Mouse (Mus musculus): ENCODE measurements at regions not wholly inside any gene's neighbourhood (a gene's known extent, or its start where the extent isn't known, plus 50 kb on each side); places are given as distances from the start of the nearest gene placed in this dataset.

GRCm38 (mm10) chr3:17786023-17786720 lies 162.0 kb upstream of the Cypt12 start:
- Histone ChIP-seq H3K4me2 (replicated peaks; ENCODE audit: low read depth, low read length, severe bottlenecking) (peak overlapping the region; percentile 61), H3K27ac (replicated peaks; ENCODE audit: low read depth, low read length) (no peak overlapping the region), H3K4me3 (replicated peaks; ENCODE audit: low read length) (peak overlapping the region; percentile 37), H3K4me1 (ENCODE audit: control insufficient read depth, insufficient read depth, low read length) (peaks cover 8% of the 10 kb centered on the region; the same call in 1 of the 2 replicates), H3K9me3 (ENCODE audit: control insufficient read depth, low read length) (no peaks in the 10 kb centered on the region), H3K9ac (ENCODE audit: low read depth, low read length, severe bottlenecking) (peak overlapping the region; percentile 38), H3K27me3 (ENCODE audit: control insufficient read depth, insufficient read depth, low read length) (peaks cover 63% of the 10 kb centered on the region), H3K36me3 (ENCODE audit: control insufficient read depth, insufficient read depth, low read length) (no peaks in the 10 kb centered on the region)
- TF ChIP-seq POLR2A (IDR thresholded peaks at IDR 0.05; ENCODE audit: borderline replicate concordance, extremely low read depth, insufficient read depth, insufficient read length), result no peak
- ATAC-seq (ENCODE audit: low FRiP score, low read depth), result no peak
- DNase-seq (ENCODE audit: low spot score), result no peak
- WGBS, result 1% methylated on average over 40 of the region's 56 CpGs

DNA sequence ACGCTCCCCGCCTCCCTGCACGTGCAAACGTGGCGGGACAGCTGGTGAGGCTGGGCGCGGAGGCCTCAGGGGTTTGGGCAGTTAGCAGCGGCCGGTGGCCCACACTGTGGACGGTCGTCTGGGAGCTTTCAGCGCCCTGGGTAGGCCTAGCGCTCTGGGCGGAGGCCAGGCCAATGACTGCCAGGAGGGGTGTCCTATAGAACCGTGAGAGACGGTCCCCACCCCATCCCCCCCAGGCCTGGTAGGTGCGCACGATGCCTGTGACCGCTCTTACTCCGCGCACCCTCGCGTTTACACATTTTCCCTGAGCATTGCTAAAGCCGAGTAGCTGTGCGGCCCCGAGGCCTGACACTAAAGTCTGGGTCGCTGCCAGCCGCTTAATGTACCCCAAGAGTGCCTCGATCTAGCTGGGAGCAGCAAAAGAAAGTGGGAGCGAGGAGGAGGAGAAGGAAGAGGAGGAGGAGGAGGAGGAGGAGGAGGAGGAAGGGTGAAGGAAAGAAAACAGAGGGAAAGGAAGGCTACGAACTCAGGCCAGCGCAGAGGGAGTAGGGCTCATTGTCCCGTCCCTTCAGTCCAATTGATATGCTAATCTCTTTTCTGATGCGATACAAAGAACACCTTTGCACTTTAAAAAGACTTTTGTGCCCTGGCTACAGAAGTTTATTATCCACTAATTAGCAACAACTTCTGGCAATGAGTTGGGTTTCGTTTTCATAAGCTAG lies 161.3 kb upstream of the Cypt12 start:
- peak overlapping the region; percentile 61 for H3K4me2 ChIP-seq (replicated peaks; ENCODE audit: low read depth, low read length, severe bottlenecking)
- peak overlapping the region; percentile 38 for H3K9ac ChIP-seq (ENCODE audit: low read depth, low read length, severe bottlenecking)
- no peaks in the 10 kb centered on the region for H3K36me3 ChIP-seq (ENCODE audit: control insufficient read depth, insufficient read depth, low read length)
- no peak for DNase-seq (ENCODE audit: low spot score)
- 4% methylated on average over 28 of the region's 35 CpGs for WGBS
- peaks cover 8% of the 10 kb centered on the region; the same call in 1 of the 2 replicates for H3K4me1 ChIP-seq (ENCODE audit: control insufficient read depth, insufficient read depth, low read length)
- H3K9me3 ChIP-seq (ENCODE audit: control insufficient read depth, low read length), result no peaks in the 10 kb centered on the region
- TF ChIP-seq POLR2A (IDR thresholded peaks at IDR 0.05; ENCODE audit: borderline replicate concordance, extremely low read depth, insufficient read depth, insufficient read length), result no peak
- H3K27ac ChIP-seq (replicated peaks; ENCODE audit: low read depth, low read length), result no peak overlapping the region
- ATAC-seq (ENCODE audit: low FRiP score, low read depth), result peak; percentile 41; the same call in 1 of the 2 replicates
- H3K27me3 ChIP-seq (ENCODE audit: control insufficient read depth, insufficient read depth, low read length), result peaks cover 70% of the 10 kb centered on the region
- peak overlapping the region; percentile 37 for H3K4me3 ChIP-seq (replicated peaks; ENCODE audit: low read length)

GRCm38 (mm10) chr3:17787443-17788333 lies 160.5 kb upstream of the Cypt12 start:
- Histone ChIP-seq H3K4me1 (ENCODE audit: control insufficient read depth, insufficient read depth, low read length) (peaks cover 8% of the 10 kb centered on the region; the same call in 1 of the 2 replicates), H3K36me3 (ENCODE audit: control insufficient read depth, insufficient read depth, low read length) (no peaks in the 10 kb centered on the region), H3K9me3 (ENCODE audit: control insufficient read depth, low read length) (no peaks in the 10 kb centered on the region), H3K27ac (replicated peaks; ENCODE audit: low read depth, low read length) (no peak overlapping the region), H3K27me3 (ENCODE audit: control insufficient read depth, insufficient read depth, low read length) (peaks cover 74% of the 10 kb centered on the region), H3K4me3 (replicated peaks; ENCODE audit: low read length) (peak overlapping the region; percentile 37; the same call in 1 of the 2 replicates), H3K9ac (ENCODE audit: low read depth, low read length, severe bottlenecking) (no peak overlapping the region), H3K4me2 (replicated peaks; ENCODE audit: low read depth, low read length, severe bottlenecking) (no peak overlapping the region)
- no peak for TF ChIP-seq POLR2A (IDR thresholded peaks at IDR 0.05; ENCODE audit: borderline replicate concordance, extremely low read depth, insufficient read depth, insufficient read length)
- ATAC-seq (ENCODE audit: low FRiP score, low read depth), result no peak
- 5% methylated on average over 18 of the region's 18 CpGs for WGBS
- DNase-seq (ENCODE audit: low spot score), result no peak

DNA sequence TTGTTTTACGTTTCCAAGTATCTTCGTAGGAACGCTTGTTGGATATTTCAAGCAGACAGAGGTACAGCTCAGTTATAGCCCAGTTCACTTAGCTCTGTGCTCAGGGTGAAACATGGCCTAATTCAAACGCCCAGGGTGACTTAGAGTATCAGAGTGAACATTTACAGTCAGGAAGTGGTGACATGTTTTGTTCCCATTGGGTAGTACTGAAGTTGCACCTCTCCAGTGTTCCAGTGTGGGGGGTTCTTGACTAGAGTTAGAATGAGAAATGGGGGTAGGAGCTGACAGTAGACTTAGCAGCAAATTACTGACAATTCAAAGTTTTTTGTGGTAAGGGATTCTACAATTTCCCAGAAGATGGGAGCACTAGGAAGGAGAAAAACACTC lies 159.9 kb upstream of the Cypt12 start:
- no peak overlapping the region for H3K9ac ChIP-seq (ENCODE audit: low read depth, low read length, severe bottlenecking)
- H3K4me3 ChIP-seq (replicated peaks; ENCODE audit: low read length), result no peak overlapping the region
- H3K9me3 ChIP-seq (ENCODE audit: control insufficient read depth, low read length), result no peaks in the 10 kb centered on the region
- peaks cover 8% of the 10 kb centered on the region; the same call in 1 of the 2 replicates for H3K4me1 ChIP-seq (ENCODE audit: control insufficient read depth, insufficient read depth, low read length)
- H3K4me2 ChIP-seq (replicated peaks; ENCODE audit: low read depth, low read length, severe bottlenecking), result no peak overlapping the region
- H3K27me3 ChIP-seq (ENCODE audit: control insufficient read depth, insufficient read depth, low read length), result peaks cover 79% of the 10 kb centered on the region
- 23% methylated on average over 4 of the region's 4 CpGs for WGBS
- no peak overlapping the region for H3K27ac ChIP-seq (replicated peaks; ENCODE audit: low read depth, low read length)
- ATAC-seq (ENCODE audit: low FRiP score, low read depth) (no peak), DNase-seq (ENCODE audit: low spot score) (no peak)
- H3K36me3 ChIP-seq (ENCODE audit: control insufficient read depth, insufficient read depth, low read length), result no peaks in the 10 kb centered on the region
- no peak for TF ChIP-seq POLR2A (IDR thresholded peaks at IDR 0.05; ENCODE audit: borderline replicate concordance, extremely low read depth, insufficient read depth, insufficient read length)

DNA sequence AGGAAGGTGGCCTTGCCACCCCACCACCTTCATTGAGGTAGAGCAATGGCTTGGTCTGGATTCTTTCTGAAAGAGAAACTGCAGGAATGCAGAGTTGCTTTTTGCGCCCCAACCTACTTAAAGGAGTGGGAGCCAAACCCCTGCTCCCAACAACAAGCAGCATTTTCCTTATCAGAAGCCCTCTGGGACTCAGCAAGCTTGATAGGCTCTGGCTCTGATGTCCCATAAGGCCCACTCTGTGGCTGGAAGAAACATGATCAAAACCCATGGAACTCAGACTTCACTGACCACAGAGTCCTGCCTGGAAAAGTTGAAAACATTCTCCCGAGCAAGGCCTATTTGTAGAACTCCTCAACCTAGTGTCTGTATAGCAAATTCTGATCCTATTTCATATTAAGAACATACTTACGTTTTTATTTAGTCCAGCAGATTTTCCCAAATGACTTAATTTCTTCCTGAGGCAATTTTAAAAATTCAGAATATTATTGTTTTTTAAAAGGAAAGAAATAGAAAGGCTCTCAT lies 159.4 kb upstream of the Cypt12 start:
- Histone ChIP-seq H3K9me3 (ENCODE audit: control insufficient read depth, low read length) (no peaks in the 10 kb centered on the region), H3K36me3 (ENCODE audit: control insufficient read depth, insufficient read depth, low read length) (no peaks in the 10 kb centered on the region), H3K4me1 (ENCODE audit: control insufficient read depth, insufficient read depth, low read length) (peaks cover 8% of the 10 kb centered on the region; the same call in 1 of the 2 replicates), H3K4me3 (replicated peaks; ENCODE audit: low read length) (no peak overlapping the region), H3K9ac (ENCODE audit: low read depth, low read length, severe bottlenecking) (no peak overlapping the region), H3K27ac (replicated peaks; ENCODE audit: low read depth, low read length) (no peak overlapping the region), H3K4me2 (replicated peaks; ENCODE audit: low read depth, low read length, severe bottlenecking) (no peak overlapping the region), H3K27me3 (ENCODE audit: control insufficient read depth, insufficient read depth, low read length) (peaks cover 84% of the 10 kb centered on the region)
- no peak for TF ChIP-seq POLR2A (IDR thresholded peaks at IDR 0.05; ENCODE audit: borderline replicate concordance, extremely low read depth, insufficient read depth, insufficient read length)
- no peak for DNase-seq (ENCODE audit: low spot score)
- WGBS, result 18% methylated on average over 3 of the region's 3 CpGs
- ATAC-seq (ENCODE audit: low FRiP score, low read depth), result no peak

Measured in limb, embryonic 14.5 days (tissue).